In the genomic region with DNA sequence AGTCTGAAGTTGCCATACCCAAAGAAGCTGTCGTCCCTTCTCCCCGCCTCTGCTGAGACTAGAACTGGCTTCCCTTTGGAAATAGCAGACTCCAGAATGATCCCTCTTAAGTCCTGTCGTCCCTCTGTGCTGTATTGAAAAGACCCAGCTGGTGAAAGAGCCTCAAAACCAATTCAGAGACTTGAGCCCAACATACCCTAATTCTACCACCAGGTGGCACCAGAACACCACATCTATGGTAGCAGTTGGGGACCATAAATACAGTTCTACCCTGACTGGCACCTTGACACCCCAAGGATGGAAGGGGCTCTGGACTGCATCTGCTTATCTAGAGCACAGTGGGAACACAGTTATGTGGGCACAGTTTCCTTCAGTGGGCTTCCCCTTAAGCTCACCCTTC, we compare ENCODE assay signal across 8 mouse cellular contexts. TPM values are rescaled to one million over a fixed set of nuclear protein-coding genes. Genes with fewer than 3 reads are reported as not detected.
DNase-seq lines count a peak whose midpoint lies in the region; ATAC-seq and TF ChIP-seq lines count a peak whose summit lies in the region.

No protein-coding gene starts in this region.

- no peak for TF ChIP-seq POLR2A in testis, adult 2 months (IDR thresholded peaks at IDR 0.05; ENCODE audit: control insufficient read depth, low read depth, low read length)

- no peaks in the 10 kb centered on the region for H3K36me3 ChIP-seq in kidney, embryonic 14.5 days (ENCODE audit: control insufficient read depth, insufficient read depth, low read length)
- no peaks in the 10 kb centered on the region for H3K36me3 ChIP-seq in limb, embryonic 13.5 days
- H3K36me3 ChIP-seq in testis, adult 2 months (ENCODE audit: control insufficient read depth, insufficient read depth, low read length) = no peaks in the 10 kb centered on the region

- WGBS in kidney, embryonic 14.5 days = 11% methylated on average over 3 of the region's 3 CpGs
- WGBS in limb, embryonic 13.5 days = 8% methylated on average over 3 of the region's 3 CpGs

- H3K4me1 ChIP-seq in kidney, embryonic 14.5 days (ENCODE audit: control insufficient read depth, insufficient read depth, low read length) = no peaks in the 10 kb centered on the region
- no peaks in the 10 kb centered on the region for H3K4me1 ChIP-seq in limb, embryonic 13.5 days
- H3K4me1 ChIP-seq in testis, adult 2 months (ENCODE audit: control insufficient read depth, insufficient read depth, low read length) = peaks cover 5% of the 10 kb centered on the region

- intact Hi-C loops in gastrocnemius, postnatal 14 days (cut with DNase I; ENCODE audit: low total_unique reads) = loop anchor here (2.0 kb wide), 1 partner anchor 35 kb away; no protein-coding TSS in a partner anchor

- H3K9ac ChIP-seq in kidney, embryonic 14.5 days (ENCODE audit: low read depth, low read length) = no peak overlapping the region
- H3K9ac ChIP-seq in limb, embryonic 13.5 days = no peak overlapping the region

- H3K9me3 ChIP-seq in kidney, embryonic 14.5 days (ENCODE audit: control insufficient read depth, low read length) = no peaks in the 10 kb centered on the region
- H3K9me3 ChIP-seq in limb, embryonic 13.5 days = no peaks in the 10 kb centered on the region

- peak; percentile 17; the same call in 1 of the 2 replicates for TF ChIP-seq CTCF in testis, adult 2 months (IDR thresholded peaks at IDR 0.05; ENCODE audit: control insufficient read depth, insufficient read depth, insufficient replicate concordance, low read depth, low read length)

- DNase-seq in 416B (ENCODE audit: low read depth) (peak; percentile 72), NIH3T3 (ENCODE audit: low read depth) (peak; percentile 90)
- peak; percentile 34 for DNase-seq in gastrocnemius, postnatal 14 days
- DNase-seq in neural tube, embryonic 10.5 days (ENCODE audit: extremely low spot score, low spot score) = peak; percentile 75

- H3K4me3 ChIP-seq in kidney, embryonic 14.5 days (ENCODE audit: low read length) = no peak overlapping the region
- H3K4me3 ChIP-seq in limb, embryonic 13.5 days = no peak overlapping the region
- H3K4me3 ChIP-seq in testis, adult 2 months (ENCODE audit: control insufficient read depth, low read depth, low read length) = no peak overlapping the region

- H3K27me3 ChIP-seq in kidney, embryonic 14.5 days (ENCODE audit: control insufficient read depth, insufficient read depth, low read length) = peaks cover 7% of the 10 kb centered on the region
- peaks cover 34% of the 10 kb centered on the region for H3K27me3 ChIP-seq in limb, embryonic 13.5 days
- no peaks in the 10 kb centered on the region for H3K27me3 ChIP-seq in testis, adult 2 months (ENCODE audit: control insufficient read depth, insufficient read depth, low read length)

- ATAC-seq in common myeloid progenitor, adult 5-6 weeks (replicated peaks; ENCODE audit: low read depth, poor library complexity, severe bottlenecking) = peak; percentile 82
- peak; percentile 85 for ATAC-seq in kidney, embryonic 14.5 days (ENCODE audit: low FRiP score, low TSS enrichment)
- peak; percentile 46; the same call in 1 of the 2 replicates for ATAC-seq in limb, embryonic 13.5 days (ENCODE audit: low FRiP score, low read depth)

- H3K4me2 ChIP-seq in kidney, embryonic 14.5 days (replicated peaks; ENCODE audit: low read depth, low read length) = no peak overlapping the region
- H3K4me2 ChIP-seq in limb, embryonic 13.5 days (replicated peaks) = no peak overlapping the region

- no peak overlapping the region for H3K27ac ChIP-seq in kidney, embryonic 14.5 days (ENCODE audit: low read depth, low read length)
- no peak overlapping the region for H3K27ac ChIP-seq in limb, embryonic 13.5 days
- H3K27ac ChIP-seq in testis, adult 2 months (ENCODE audit: control insufficient read depth, insufficient read depth, low read depth, low read length) = no peak overlapping the region

RNA-seq across cellular contexts. Expression of gene Lrrc10b, which starts 7.6 kb away (rescaled TPM):
- not detected in 2 replicates for total RNA-seq in common myeloid progenitor, adult 5-6 weeks (2017)
- total RNA-seq in gastrocnemius, postnatal 14 days (2021) = under 1 TPM; 0.35 to 0.49 TPM
- 0.91 and 1.0 TPM in 2 replicates for polyA plus RNA-seq in kidney, embryonic 14.5 days (2014; fragmentation: Nextera tagmentation; extraction: Ambion mirVana)
- 0.25 and 0.37 TPM in 2 replicates for polyA plus RNA-seq in limb, embryonic 13.5 days (2015; fragmentation: Nextera tagmentation; extraction: Ambion mirVana)
- polyA plus RNA-seq in testis, adult 2 months (2012; rRNA removed) = 27.1 and 28.9 TPM in 2 replicates

RNA-seq across cellular contexts. Expression of gene Ppp1r32, which starts 33.0 kb away (rescaled TPM):
- not detected in 2 replicates for total RNA-seq in common myeloid progenitor, adult 5-6 weeks (2017)
- total RNA-seq in gastrocnemius, postnatal 14 days (2021) = under 1 TPM; 0.38 to 0.57 TPM
- polyA plus RNA-seq in kidney, embryonic 14.5 days (2014; fragmentation: Nextera tagmentation; extraction: Ambion mirVana) = not detected in 2 replicates
- polyA plus RNA-seq in limb, embryonic 13.5 days (2015; fragmentation: Nextera tagmentation; extraction: Ambion mirVana) = not detected in 2 replicates
- 398 and 401 TPM in 2 replicates for polyA plus RNA-seq in testis, adult 2 months (2012; rRNA removed)

Comparison
In these comparisons a context has a peak if more than half of its experiments do, and no peak if none do; other contexts are left out.
1. DNase-seq: peak in every context shown above with its lines; median percentile 90 in NIH3T3; 75 in neural tube, embryonic 10.5 days; 72 in 416B; 34 in gastrocnemius, postnatal 14 days.
2. RNA of gene Lrrc10b, which starts 7.6 kb away (polyA plus RNA-seq): 27.1 to 28.9 TPM in testis, adult 2 months; 0.91 to 1.0 TPM in kidney, embryonic 14.5 days and 0.25 to 0.37 TPM in limb, embryonic 13.5 days; every median in the first group is over 10 times any median in the second.
3. RNA of gene Ppp1r32, which starts 33.0 kb away (polyA plus RNA-seq): 398 to 401 TPM in testis, adult 2 months; not detected in limb, embryonic 13.5 days and not detected in kidney, embryonic 14.5 days; every median in the first group is over 100 times any median in the second.
4. Peak in every context shown above with its lines, with median percentiles within 50 percentile points of each other: ATAC-seq.